In genomic region chr11:39558287-39558686, GRCm38 (mm10) we compare ENCODE assay signal across 22 mouse cellular contexts.
DNase-seq lines count a peak whose midpoint lies in the region; ATAC-seq lines count a peak whose summit lies in the region.
"Had no signal": no experiment of that assay in that cellular context is flagged by ENCODE, and none has a peak within 500 bp of the region (broad histone marks: within the 10 kb centered on the region; RNA-seq: fewer than 3 reads in every experiment).

No protein-coding gene starts in this region.

- H3K9ac ChIP-seq in forebrain, embryonic 15.5 days (replicated peaks): no peak overlapping the region
- no peak overlapping the region for H3K9ac ChIP-seq in forebrain, embryonic 11.5 days (ENCODE audit: low read length)
- H3K9ac ChIP-seq in neural tube, embryonic 13.5 days: no peak overlapping the region
- no peak overlapping the region for H3K9ac ChIP-seq in neural tube, embryonic 15.5 days (replicated peaks)
- H3K9ac ChIP-seq: heart, embryonic 13.5 days; intestine, embryonic 15.5 days; limb, embryonic 13.5 days; liver, embryonic 13.5 days; lung, embryonic 14.5 days; midbrain, embryonic 12.5 days had no signal

- H3K27me3 ChIP-seq in forebrain, embryonic 15.5 days: no peaks in the 10 kb centered on the region
- H3K27me3 ChIP-seq in forebrain, embryonic 11.5 days (ENCODE audit: control insufficient read depth, insufficient read depth, low read length): no peaks in the 10 kb centered on the region
- H3K27me3 ChIP-seq in neural tube, embryonic 13.5 days: no peaks in the 10 kb centered on the region
- no peaks in the 10 kb centered on the region for H3K27me3 ChIP-seq in neural tube, embryonic 15.5 days (replicated peaks)
- H3K27me3 ChIP-seq: heart, embryonic 13.5 days; intestine, embryonic 15.5 days; limb, embryonic 13.5 days; liver, embryonic 13.5 days; midbrain, embryonic 12.5 days had no signal

- peak overlapping the region; percentile 11; the same call in 1 of the 2 replicates for H3K27ac ChIP-seq in forebrain, embryonic 15.5 days (replicated peaks)
- H3K27ac ChIP-seq in forebrain, embryonic 11.5 days (ENCODE audit: low read depth, low read length): no peak overlapping the region
- H3K27ac ChIP-seq in neural tube, embryonic 13.5 days (replicated peaks): no peak overlapping the region
- H3K27ac ChIP-seq in neural tube, embryonic 15.5 days (replicated peaks): no peak overlapping the region
- H3K27ac ChIP-seq: heart, embryonic 13.5 days; intestine, embryonic 15.5 days; limb, embryonic 13.5 days; liver, embryonic 13.5 days; macrophage; midbrain, embryonic 12.5 days had no signal

- no peaks in the 10 kb centered on the region for H3K9me3 ChIP-seq in forebrain, embryonic 15.5 days
- no peaks in the 10 kb centered on the region for H3K9me3 ChIP-seq in forebrain, embryonic 11.5 days (ENCODE audit: control insufficient read depth, low read length)
- no peaks in the 10 kb centered on the region for H3K9me3 ChIP-seq in neural tube, embryonic 13.5 days
- no peaks in the 10 kb centered on the region for H3K9me3 ChIP-seq in neural tube, embryonic 15.5 days (replicated peaks)
- H3K9me3 ChIP-seq: G1E; heart, embryonic 13.5 days; intestine, embryonic 15.5 days; limb, embryonic 13.5 days; liver, embryonic 13.5 days; midbrain, embryonic 12.5 days had no signal

- H3K36me3 ChIP-seq in forebrain, embryonic 15.5 days: no peaks in the 10 kb centered on the region
- no peaks in the 10 kb centered on the region for H3K36me3 ChIP-seq in forebrain, embryonic 11.5 days (ENCODE audit: control insufficient read depth, insufficient read depth, low read length)
- H3K36me3 ChIP-seq in neural tube, embryonic 13.5 days: no peaks in the 10 kb centered on the region
- H3K36me3 ChIP-seq in neural tube, embryonic 15.5 days: no peaks in the 10 kb centered on the region
- H3K36me3 ChIP-seq: G1E; heart, embryonic 13.5 days; intestine, embryonic 15.5 days; limb, embryonic 13.5 days; liver, embryonic 13.5 days; midbrain, embryonic 12.5 days had no signal

- WGBS in forebrain, embryonic 15.5 days: 41% methylated on average over 3 of the region's 3 CpGs
- WGBS in forebrain, embryonic 11.5 days: 66% methylated on average over 3 of the region's 3 CpGs
- 16% methylated on average over 3 of the region's 3 CpGs for WGBS in neural tube, embryonic 13.5 days
- WGBS in neural tube, embryonic 15.5 days: 13% methylated on average over 3 of the region's 3 CpGs

- DNase-seq in forebrain, embryonic 11.5 days (ENCODE audit: low spot score): no peak
- DNase-seq in layer of hippocampus, adult 18-20 months (ENCODE audit: low spot score in 2 of 2): peak; percentile 3 to 30
- DNase-seq in layer of hippocampus, postnatal 36 days: peak; percentile 2 to 17
- no peak for DNase-seq in testis, postnatal 10 days (ENCODE audit: low spot score)
- DNase-seq: adrenal gland, postnatal 14 days; cerebellum, adult 18-20 months; heart, adult 11 months; kidney, postnatal 36 days; liver, embryonic 13.5 days; lung, embryonic 14.5 days; thymus, postnatal 25 days had no signal

- H3K4me3 ChIP-seq in forebrain, embryonic 15.5 days: no peak overlapping the region
- no peak overlapping the region for H3K4me3 ChIP-seq in forebrain, embryonic 11.5 days (ENCODE audit: low read depth, low read length)
- no peak overlapping the region for H3K4me3 ChIP-seq in neural tube, embryonic 13.5 days
- no peak overlapping the region for H3K4me3 ChIP-seq in neural tube, embryonic 15.5 days (replicated peaks)
- H3K4me3 ChIP-seq: heart, embryonic 13.5 days; intestine, embryonic 15.5 days; limb, embryonic 13.5 days; liver, embryonic 13.5 days; midbrain, embryonic 12.5 days had no signal

- no peaks in the 10 kb centered on the region; the same call in 1 of the 2 replicates for H3K4me1 ChIP-seq in forebrain, embryonic 15.5 days
- no peaks in the 10 kb centered on the region for H3K4me1 ChIP-seq in forebrain, embryonic 11.5 days (replicated peaks; ENCODE audit: control insufficient read depth, insufficient read depth, low read length)
- no peaks in the 10 kb centered on the region; the same call in 1 of the 2 replicates for H3K4me1 ChIP-seq in neural tube, embryonic 13.5 days (replicated peaks)
- H3K4me1 ChIP-seq in neural tube, embryonic 15.5 days: peaks cover 8% of the 10 kb centered on the region; the same call in 1 of the 2 replicates
- H3K4me1 ChIP-seq: heart, embryonic 13.5 days; intestine, embryonic 15.5 days; limb, embryonic 13.5 days; liver, embryonic 13.5 days; midbrain, embryonic 12.5 days had no signal

- ATAC-seq in forebrain, embryonic 15.5 days (replicated peaks): no peak
- no peak for ATAC-seq in forebrain, embryonic 11.5 days (replicated peaks; ENCODE audit: low FRiP score)
- ATAC-seq in neural tube, embryonic 13.5 days (ENCODE audit: low read depth): peak; percentile 74; the same call in 1 of the 2 replicates
- no peak for ATAC-seq in neural tube, embryonic 15.5 days (ENCODE audit: low FRiP score)
- ATAC-seq in inflammation-experienced regulatory T-cells, adult 6 months: no peak
- ATAC-seq: activated CD4-positive, CD25-positive, alpha-beta regulatory T cell, adult 4 months; intestine, embryonic 15.5 days had no signal

- no peak overlapping the region for H3K4me2 ChIP-seq in forebrain, embryonic 15.5 days (replicated peaks)
- no peak overlapping the region for H3K4me2 ChIP-seq in forebrain, embryonic 11.5 days (ENCODE audit: low read depth, low read length, severe bottlenecking)
- no peak overlapping the region for H3K4me2 ChIP-seq in neural tube, embryonic 13.5 days
- H3K4me2 ChIP-seq in neural tube, embryonic 15.5 days: no peak overlapping the region
- H3K4me2 ChIP-seq: heart, embryonic 13.5 days; intestine, embryonic 15.5 days; limb, embryonic 13.5 days; liver, embryonic 13.5 days; lung, embryonic 14.5 days; midbrain, embryonic 12.5 days had no signal

Comparison
In these comparisons a context has a peak if more than half of its experiments do, and no peak if none do; other contexts are left out.
1. DNase-seq: peak in layer of hippocampus, adult 18-20 months (2 of 2) and layer of hippocampus, postnatal 36 days (2 of 2); none in forebrain, embryonic 11.5 days (single experiment) and testis, postnatal 10 days (single experiment).